Mouse (Mus musculus) limb, embryonic 12.5 days (tissue): ENCODE measurements around the gene Pan2. TPM values are rescaled to one million over a fixed set of nuclear protein-coding genes. Genes with fewer than 3 reads are reported as not detected.
"Not testable (repeated sequence)": the region's sequence is repeated elsewhere in the genome, so short reads cannot be mapped to it uniquely, and the experiment has no call there.

Experiments used
- ATAC-seq: fragments of 200-750 bp; cut with Nextera tagmentation; 2 replicates; pipeline ENCODE4 v1.8.0; 2017; ENCODE audit warnings: low read depth, moderate TSS enrichment; ENCODE audit not compliant: insufficient number of reproducible peaks, insufficient read depth, low FRiP score, low TSS enrichment
- H3K27ac ChIP-seq: fragments of 300-500 bp; sonication (generic); 2 replicates; pipeline ENCODE4 v1.5.1; 2016; ENCODE audit warnings: mild to moderate bottlenecking, moderate library complexity
- H3K27me3 ChIP-seq: fragments of 300-500 bp; sonication (generic); 2 replicates; pipeline ENCODE4 v1.6.1; 2016; ENCODE audit warnings: mild to moderate bottlenecking, moderate library complexity
- H3K36me3 ChIP-seq: fragments of 300-500 bp; sonication (generic); 2 replicates; pipeline ENCODE4 v1.6.1; 2016; ENCODE audit warnings: mild to moderate bottlenecking, moderate library complexity
- H3K4me1 ChIP-seq: fragments of 300-500 bp; sonication (generic); replicated peaks from 2 replicates; pipeline ENCODE4 v1.6.1; 2016
- H3K4me2 ChIP-seq: fragments of 300-500 bp; sonication (generic); 2 replicates; pipeline ENCODE4 v1.6.1; 2016; ENCODE audit warnings: mild to moderate bottlenecking, moderate library complexity
- H3K4me3 ChIP-seq: fragments of 300-500 bp; sonication (generic); replicated peaks from 2 replicates; pipeline ENCODE4 v1.5.1; 2016; ENCODE audit warnings: mild to moderate bottlenecking
- H3K9ac ChIP-seq: fragments of 300-500 bp; sonication (generic); replicated peaks from 2 replicates; pipeline ENCODE4 v1.6.1; 2016; ENCODE audit warnings: mild to moderate bottlenecking, moderate library complexity
- H3K9me3 ChIP-seq: fragments of 300-500 bp; sonication (generic); 2 replicates; pipeline ENCODE4 v1.6.1; 2016; ENCODE audit warnings: mild to moderate bottlenecking, moderate library complexity
- WGBS: fragments of 180-500 bp; shearing (Covaris S2); methylation state at CpG from one replicate; pipeline ENCODE4 v1.1.7; 2016; 5-methylcytosine and 5-hydroxymethylcytosine counted together
- polyA plus RNA-seq: library from polyadenylated mRNA; unstranded; fragments of >200 nt; fragmentation: Nextera tagmentation; extraction: Ambion mirVana; gene quantifications from 2 replicates; pipeline ENCODE4 v1.2.1, GENCODE M21; 2016

The Pan2 gene
- polyA plus RNA-seq, 1 experiment from 2014 or later, result 42.3 TPM

DNA sequence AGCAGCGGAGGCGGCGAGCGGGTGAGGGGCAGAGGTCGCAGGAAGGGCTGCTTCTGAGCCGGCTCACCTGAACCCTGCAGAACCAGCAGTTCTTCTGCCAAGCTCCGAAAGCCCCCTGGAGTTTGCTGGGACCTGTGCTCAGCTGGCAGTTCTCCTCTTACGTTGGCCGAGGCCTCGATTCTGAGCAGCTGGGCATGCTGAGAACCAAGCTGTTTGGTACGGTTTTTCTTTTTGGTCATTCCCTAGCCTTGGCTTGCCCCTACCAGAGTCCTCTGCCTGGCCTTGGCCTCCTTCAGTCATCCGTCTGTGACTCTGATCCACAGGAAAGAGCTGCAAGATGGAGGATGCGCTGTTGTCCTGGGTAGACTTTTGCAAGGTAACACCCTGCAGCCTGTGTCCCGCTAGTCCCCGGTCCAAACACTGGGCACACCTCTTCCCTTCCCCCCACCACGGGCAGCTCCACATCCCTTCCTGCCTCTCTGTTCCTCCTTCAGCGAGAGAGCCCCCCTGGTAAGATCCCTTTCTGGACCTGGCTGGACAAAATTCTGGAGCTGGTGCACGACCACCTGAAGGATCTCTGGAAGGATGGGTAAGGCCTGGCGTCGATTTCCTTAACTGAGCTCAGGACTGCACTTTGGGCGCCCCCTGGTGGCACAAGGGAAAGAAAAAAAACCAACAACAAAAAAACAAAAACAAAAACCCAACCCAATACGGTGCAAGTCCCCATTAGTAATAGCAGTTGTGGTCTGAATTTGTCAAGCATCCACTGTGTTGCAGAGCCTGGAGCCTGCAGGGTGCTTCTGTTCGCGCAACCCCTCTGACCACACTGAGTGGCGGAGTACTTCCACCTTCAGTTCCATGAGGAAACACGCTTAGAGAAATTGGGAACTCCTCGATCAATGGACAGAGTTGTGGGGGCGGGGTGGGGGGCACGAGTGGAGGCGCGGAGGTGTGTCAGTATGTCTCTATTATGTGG lies 19.2 kb upstream of the Pan2 start:
- H3K36me3 ChIP-seq, result peaks cover 85% of the 10 kb centered on the region
- peak; percentile 23; the same call in 1 of the 2 replicates for ATAC-seq
- 66% methylated on average over 31 of the region's 31 CpGs for WGBS

DNA sequence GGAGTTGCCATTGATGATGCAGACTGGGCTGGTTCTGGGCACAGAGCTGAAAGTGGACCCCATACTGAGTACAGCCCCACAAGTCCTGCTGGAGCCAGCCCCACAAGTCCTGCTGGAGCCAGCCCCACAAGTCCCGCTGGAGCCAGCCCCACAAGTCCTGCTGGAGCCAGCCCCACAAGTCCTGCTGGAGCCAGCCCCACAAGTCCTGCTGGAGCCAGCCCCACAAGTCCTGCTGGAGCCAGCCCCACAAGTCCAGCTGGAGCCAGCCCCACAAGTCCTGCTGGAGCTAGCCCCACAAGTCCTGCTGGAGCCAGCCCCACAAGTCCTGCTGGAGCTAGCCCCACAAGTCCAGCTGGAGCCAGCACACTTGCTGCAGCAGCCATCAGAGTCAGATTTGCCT lies 12.5 kb upstream of the Pan2 start:
- not testable (repeated sequence) for H3K4me2 ChIP-seq, ATAC-seq, H3K27ac ChIP-seq, H3K4me1 ChIP-seq, H3K4me3 ChIP-seq, H3K9ac ChIP-seq, H3K27me3 ChIP-seq, H3K9me3 ChIP-seq
- H3K36me3 ChIP-seq, result peaks cover 56% of the 10 kb centered on the region
- 68% methylated on average over 1 of the region's 1 CpGs for WGBS

More for the DNA sequence above, 19.2 kb upstream of the Pan2 start:
- H3K4me3 ChIP-seq, result no peak overlapping the region
- no peaks in the 10 kb centered on the region for H3K27me3 ChIP-seq
- H3K4me2 ChIP-seq, result no peak overlapping the region
- H3K27ac ChIP-seq, result no peak overlapping the region
- H3K4me1 ChIP-seq, result no peaks in the 10 kb centered on the region
- no peaks in the 10 kb centered on the region for H3K9me3 ChIP-seq
- no peak overlapping the region for H3K9ac ChIP-seq

DNA sequence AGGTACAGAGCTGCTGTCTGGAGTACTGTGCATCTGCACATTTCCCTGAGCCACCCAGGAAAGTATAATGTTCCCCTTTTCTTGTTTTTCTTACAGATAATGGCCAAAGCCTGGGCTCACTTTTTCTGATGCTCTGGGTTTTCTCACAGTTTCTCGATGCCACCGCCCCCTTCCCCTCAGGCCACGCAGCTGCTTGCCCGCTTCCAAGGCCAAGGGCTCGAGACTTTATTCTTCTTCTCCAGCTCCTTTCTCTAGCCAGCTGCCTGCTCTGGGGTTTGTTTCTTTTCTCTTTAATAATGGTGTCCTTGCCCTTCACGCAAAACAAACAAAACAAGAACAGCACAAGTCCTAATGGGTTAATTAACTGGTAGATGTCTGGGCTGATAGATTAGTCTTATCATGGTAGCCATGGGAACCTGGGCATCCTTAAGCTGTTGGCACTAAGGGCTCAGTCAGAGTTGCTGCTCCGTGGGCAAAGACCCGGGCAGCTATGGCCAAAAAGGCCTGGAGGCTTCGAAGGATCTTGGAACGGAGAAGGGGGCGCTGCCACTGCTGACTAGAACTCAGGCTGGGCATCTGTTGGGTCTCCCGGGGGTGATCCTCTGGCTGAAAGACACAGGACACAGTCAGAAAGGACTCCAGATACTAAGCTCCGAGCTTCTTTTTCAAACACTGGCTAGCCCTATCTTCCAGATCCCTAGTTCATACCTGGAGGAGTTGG lies 6.6 kb upstream of the Pan2 start:
- no peak for ATAC-seq
- WGBS, result 76% methylated on average over 13 of the region's 13 CpGs
- H3K36me3 ChIP-seq, result peaks cover 16% of the 10 kb centered on the region; the same call in 1 of the 2 replicates

GRCm38 (mm10) chr10:128297221-128297620 lies 5.9 kb upstream of the Pan2 start:
- peaks cover 7% of the 10 kb centered on the region for H3K4me1 ChIP-seq
- H3K4me3 ChIP-seq, result no peak overlapping the region
- 72% methylated on average over 4 of the region's 4 CpGs for WGBS
- H3K9ac ChIP-seq, result no peak overlapping the region
- H3K4me2 ChIP-seq, result no peak overlapping the region
- peaks cover 9% of the 10 kb centered on the region; the same call in 1 of the 2 replicates for H3K36me3 ChIP-seq
- H3K27ac ChIP-seq, result peak overlapping the region; percentile 60; the same call in 1 of the 2 replicates
- no peaks in the 10 kb centered on the region for H3K9me3 ChIP-seq
- no peaks in the 10 kb centered on the region for H3K27me3 ChIP-seq
- ATAC-seq, result no peak

More for the DNA sequence above, 6.6 kb upstream of the Pan2 start:
- Histone ChIP-seq H3K4me2 (no peak overlapping the region), H3K27me3 (no peaks in the 10 kb centered on the region), H3K9ac (no peak overlapping the region), H3K27ac (no peak overlapping the region), H3K9me3 (no peaks in the 10 kb centered on the region), H3K4me1 (0 out of 2 replicates have a peak, but pooled peaks cover 5% of the 10 kb centered on the region), H3K4me3 (no peak overlapping the region)

GRCm38 (mm10) chr10:128297622-128298021 lies 5.5 kb upstream of the Pan2 start:
- no peaks in the 10 kb centered on the region for H3K9me3 ChIP-seq
- H3K36me3 ChIP-seq, result peaks cover 5% of the 10 kb centered on the region; the same call in 1 of the 2 replicates
- WGBS, result 71% methylated on average over 11 of the region's 11 CpGs
- no peak overlapping the region for H3K4me2 ChIP-seq
- H3K27me3 ChIP-seq, result no peaks in the 10 kb centered on the region
- no peak overlapping the region for H3K4me3 ChIP-seq
- no peak overlapping the region for H3K9ac ChIP-seq
- H3K4me1 ChIP-seq, result peaks cover 11% of the 10 kb centered on the region
- H3K27ac ChIP-seq, result peak overlapping the region; percentile 60; the same call in 1 of the 2 replicates
- ATAC-seq, result no peak

- 80% methylated on average over 6 of the region's 6 CpGs for WGBS
- Histone ChIP-seq H3K36me3 (no peaks in the 10 kb centered on the region), H3K4me2 (no peak overlapping the region), H3K27ac (peak overlapping the region; percentile 60; the same call in 1 of the 2 replicates), H3K9ac (no peak overlapping the region), H3K4me1 (peaks cover 11% of the 10 kb centered on the region), H3K9me3 (no peaks in the 10 kb centered on the region), H3K27me3 (no peaks in the 10 kb centered on the region), H3K4me3 (no peak overlapping the region)
- no peak for ATAC-seq
Measured at GRCm38 (mm10) chr10:128298243-128298642, 4.9 kb upstream of the Pan2 start.

DNA sequence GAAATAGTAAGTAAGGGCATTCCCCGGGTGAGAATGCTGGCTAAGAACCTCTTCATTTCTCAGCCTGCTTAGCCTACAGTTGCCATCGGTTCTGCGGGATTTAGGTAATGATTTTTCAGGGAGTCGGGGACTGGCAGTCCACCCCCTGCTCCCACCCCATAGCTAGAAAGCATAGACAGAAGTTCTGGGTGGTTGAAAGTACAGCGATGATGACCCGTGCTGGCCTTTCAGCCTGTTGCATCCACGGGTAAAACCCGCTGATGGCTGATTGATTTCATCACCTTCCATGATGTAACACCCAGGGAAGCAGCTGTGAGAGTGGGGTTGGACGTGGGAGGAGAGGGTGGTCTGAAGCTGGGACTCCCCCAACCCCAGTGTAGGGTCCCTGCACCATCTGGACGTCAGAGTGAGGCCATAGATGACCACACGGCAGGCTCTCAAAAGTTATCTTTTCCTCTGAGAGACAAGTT lies 4.4 kb upstream of the Pan2 start, which contains the start of gene Il23a:
Gene Il23a (minus strand): TSS at position 51 of the 470 bp plus-strand sequence.
- H3K27me3 ChIP-seq, result no peaks in the 10 kb centered on the region
- H3K27ac ChIP-seq, result peak within 1 kb of the TSS; percentile 60; the same call in 1 of the 2 replicates
- no peak within 1 kb of the TSS for H3K4me2 ChIP-seq
- no peak for ATAC-seq
- peaks cover 11% of the 10 kb centered on the region for H3K4me1 ChIP-seq
- no peak within 1 kb of the TSS for H3K4me3 ChIP-seq
- H3K9me3 ChIP-seq, result no peaks in the 10 kb centered on the region
- no peak within 1 kb of the TSS for H3K9ac ChIP-seq
- no peaks in the 10 kb centered on the region for H3K36me3 ChIP-seq
- WGBS, result 82% methylated on average over 11 of the region's 11 CpGs

GRCm38 (mm10) chr10:128302357-128302756 lies 778 bp upstream of the Pan2 start:
- Histone ChIP-seq H3K9me3 (no peaks in the 10 kb centered on the region), H3K4me3 (peak overlapping the region; percentile 55), H3K36me3 (peaks cover 6% of the 10 kb centered on the region; the same call in 1 of the 2 replicates), H3K4me2 (peak overlapping the region; percentile 69), H3K27ac (peak overlapping the region; percentile 89), H3K9ac (peak overlapping the region; percentile 85), H3K27me3 (no peaks in the 10 kb centered on the region), H3K4me1 (peaks cover 16% of the 10 kb centered on the region)
- no peak for ATAC-seq
- 37% methylated on average over 3 of the region's 3 CpGs for WGBS

DNA sequence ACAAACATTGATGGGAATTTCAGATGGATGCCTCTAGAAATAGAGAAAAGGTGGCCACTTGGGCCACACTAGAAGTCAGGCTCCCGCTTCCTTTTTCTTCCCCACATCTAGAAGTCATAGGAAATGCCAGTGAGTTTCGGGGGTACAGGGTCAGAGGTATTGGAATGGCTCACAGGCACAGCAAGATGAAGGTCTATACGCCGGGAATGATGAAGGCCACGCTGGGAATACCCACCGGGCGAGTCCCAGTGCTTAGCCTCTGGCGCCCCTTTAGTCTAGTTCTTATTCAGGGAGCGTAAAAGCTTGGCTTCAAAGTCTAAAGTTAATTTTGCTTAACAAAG lies 380 bp upstream of the Pan2 start:
- WGBS, result under 1% methylated on average over 9 of the region's 9 CpGs
- peak overlapping the region; percentile 89 for H3K27ac ChIP-seq
- H3K4me2 ChIP-seq, result peak overlapping the region; percentile 69
- H3K4me3 ChIP-seq, result peak overlapping the region; percentile 55
- peaks cover 6% of the 10 kb centered on the region; the same call in 1 of the 2 replicates for H3K36me3 ChIP-seq
- H3K9ac ChIP-seq, result peak overlapping the region; percentile 85
- H3K4me1 ChIP-seq, result peaks cover 15% of the 10 kb centered on the region
- H3K27me3 ChIP-seq, result no peaks in the 10 kb centered on the region
- ATAC-seq, result no peak; the same call in 1 of the 2 replicates
- H3K9me3 ChIP-seq, result no peaks in the 10 kb centered on the region

GRCm38 (mm10) chr10:128309654-128310053 lies 6.5 kb downstream of the Pan2 start:
- no peak overlapping the region for H3K4me3 ChIP-seq
- no peak for ATAC-seq
- no peak overlapping the region for H3K27ac ChIP-seq
- H3K27me3 ChIP-seq, result no peaks in the 10 kb centered on the region
- WGBS, result 87% methylated on average over 7 of the region's 7 CpGs
- no peaks in the 10 kb centered on the region for H3K4me1 ChIP-seq
- peaks cover 68% of the 10 kb centered on the region for H3K36me3 ChIP-seq
- H3K4me2 ChIP-seq, result no peak overlapping the region
- H3K9me3 ChIP-seq, result no peaks in the 10 kb centered on the region
- no peak overlapping the region for H3K9ac ChIP-seq

DNA sequence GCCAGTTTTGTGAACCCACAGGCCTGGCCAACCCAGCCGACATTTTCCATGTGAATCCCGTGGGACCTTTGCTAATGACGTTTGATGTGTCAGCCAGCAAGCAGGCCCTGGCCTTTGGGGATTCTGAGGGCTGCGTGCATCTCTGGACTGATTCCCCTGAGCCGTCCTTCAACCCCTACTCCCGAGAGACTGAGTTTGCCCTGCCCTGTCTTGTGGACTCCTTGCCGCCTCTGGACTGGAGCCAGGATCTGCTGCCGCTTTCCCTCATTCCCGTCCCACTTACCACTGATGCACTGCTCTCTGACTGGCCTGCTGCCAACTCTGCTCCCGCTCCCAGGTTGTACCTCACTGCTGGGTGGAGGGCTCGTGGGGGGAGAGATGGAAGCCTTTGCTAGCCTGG lies 7.0 kb downstream of the Pan2 start:
- WGBS, result 86% methylated on average over 11 of the region's 11 CpGs
- no peak overlapping the region for H3K27ac ChIP-seq
- H3K9ac ChIP-seq, result peak overlapping the region; percentile 12; the same call in 1 of the 2 replicates
- peaks cover 73% of the 10 kb centered on the region for H3K36me3 ChIP-seq
- H3K4me3 ChIP-seq, result no peak overlapping the region
- H3K9me3 ChIP-seq, result no peaks in the 10 kb centered on the region
- no peak overlapping the region for H3K4me2 ChIP-seq
- H3K27me3 ChIP-seq, result no peaks in the 10 kb centered on the region
- H3K4me1 ChIP-seq, result no peaks in the 10 kb centered on the region
- no peak for ATAC-seq
